10 mouse cellular contexts compared by ENCODE assay signal in genomic region chr4:69538172-69538908, GRCm38 (mm10).
DNase-seq lines count a peak whose midpoint lies in the region; ATAC-seq and TF ChIP-seq lines count a peak whose summit lies in the region.
"Had no signal": no experiment of that assay in that cellular context is flagged by ENCODE, and none has a peak within 500 bp of the region (broad histone marks: within the 10 kb centered on the region; RNA-seq: fewer than 3 reads in every experiment).

No protein-coding gene starts in this region.

- H3K9me3 ChIP-seq in heart, embryonic 11.5 days (replicated peaks; ENCODE audit: control insufficient read depth, low read length): no peaks in the 10 kb centered on the region
- H3K9me3 ChIP-seq in liver, postnatal 0 days (ENCODE audit: low read length): no peaks in the 10 kb centered on the region; the same call in 1 of the 2 replicates
- no peaks in the 10 kb centered on the region for H3K9me3 ChIP-seq in hindbrain, embryonic 13.5 days
- H3K9me3 ChIP-seq: embryonic facial prominence, embryonic 13.5 days had no signal

- DNase-seq in heart, adult 9 months (ENCODE audit: low spot score in 2 of 2): peak; percentile 1 to 22
- peak; percentile 23 to 33 for DNase-seq in frontal cortex, postnatal 14 days (ENCODE audit: low spot score in 2 of 2)
- peak; percentile 50 to 54 for DNase-seq in layer of hippocampus, postnatal 36 days
- DNase-seq in right cerebral cortex, adult 18-20 months: peak; percentile 63
- no peak for DNase-seq in urinary bladder, postnatal 25 days (ENCODE audit: low spot score)
- no peak for DNase-seq in liver, postnatal 0 days

- no peak overlapping the region for H3K9ac ChIP-seq in heart, embryonic 11.5 days (ENCODE audit: low read depth, low read length)
- no peak overlapping the region for H3K9ac ChIP-seq in liver, postnatal 0 days (replicated peaks)
- no peak overlapping the region for H3K9ac ChIP-seq in hindbrain, embryonic 13.5 days
- H3K9ac ChIP-seq: embryonic facial prominence, embryonic 13.5 days; liver, embryonic 14.5 days had no signal

- no peak overlapping the region for H3K27ac ChIP-seq in heart, embryonic 11.5 days (ENCODE audit: low read depth, low read length)
- no peak overlapping the region for H3K27ac ChIP-seq in liver, postnatal 0 days (ENCODE audit: low read depth)
- no peak overlapping the region for H3K27ac ChIP-seq in hindbrain, embryonic 13.5 days
- H3K27ac ChIP-seq: embryonic facial prominence, embryonic 13.5 days; liver, embryonic 14.5 days had no signal

- TF ChIP-seq CTCF in liver, postnatal 0 days (IDR thresholded peaks at IDR 0.05; ENCODE audit: low read depth): no peak

- no peaks in the 10 kb centered on the region for H3K27me3 ChIP-seq in heart, embryonic 11.5 days (ENCODE audit: control insufficient read depth, insufficient read depth, low read length)
- no peaks in the 10 kb centered on the region for H3K27me3 ChIP-seq in liver, postnatal 0 days (ENCODE audit: insufficient read depth, low read length)
- no peaks in the 10 kb centered on the region for H3K27me3 ChIP-seq in hindbrain, embryonic 13.5 days
- H3K27me3 ChIP-seq: embryonic facial prominence, embryonic 13.5 days had no signal

- no peaks in the 10 kb centered on the region for H3K36me3 ChIP-seq in heart, embryonic 11.5 days (ENCODE audit: control insufficient read depth, insufficient read depth, low read length)
- H3K36me3 ChIP-seq in liver, postnatal 0 days (replicated peaks; ENCODE audit: insufficient read depth, low read length): no peaks in the 10 kb centered on the region
- H3K36me3 ChIP-seq in hindbrain, embryonic 13.5 days: no peaks in the 10 kb centered on the region
- H3K36me3 ChIP-seq: embryonic facial prominence, embryonic 13.5 days had no signal

- H3K4me1 ChIP-seq in heart, embryonic 11.5 days (ENCODE audit: control insufficient read depth, insufficient read depth, low read length): no peaks in the 10 kb centered on the region
- no peaks in the 10 kb centered on the region for H3K4me1 ChIP-seq in liver, postnatal 0 days (ENCODE audit: insufficient read depth)
- H3K4me1 ChIP-seq in hindbrain, embryonic 13.5 days (replicated peaks): no peaks in the 10 kb centered on the region
- H3K4me1 ChIP-seq: embryonic facial prominence, embryonic 13.5 days had no signal

- H3K4me2 ChIP-seq in heart, embryonic 11.5 days: no peak overlapping the region
- no peak overlapping the region for H3K4me2 ChIP-seq in liver, postnatal 0 days (ENCODE audit: low read depth, low read length)
- no peak overlapping the region for H3K4me2 ChIP-seq in hindbrain, embryonic 13.5 days
- H3K4me2 ChIP-seq: embryonic facial prominence, embryonic 13.5 days had no signal

- H3K4me3 ChIP-seq in heart, embryonic 11.5 days (ENCODE audit: low read depth, low read length): no peak overlapping the region
- H3K4me3 ChIP-seq in liver, postnatal 0 days (ENCODE audit: low read depth, low read length): no peak overlapping the region
- no peak overlapping the region for H3K4me3 ChIP-seq in hindbrain, embryonic 13.5 days
- H3K4me3 ChIP-seq: embryonic facial prominence, embryonic 13.5 days had no signal

- 68% methylated on average over 6 of the region's 6 CpGs for WGBS in heart, embryonic 11.5 days (ENCODE audit: insufficient replicate concordance)
- WGBS in liver, postnatal 0 days (ENCODE audit: insufficient replicate concordance): 73% methylated on average over 6 of the region's 6 CpGs
- 79% methylated on average over 6 of the region's 6 CpGs for WGBS in hindbrain, embryonic 13.5 days

- no peak for ATAC-seq in heart, embryonic 11.5 days (replicated peaks; ENCODE audit: insufficient number of reproducible peaks, low FRiP score, low TSS enrichment)
- no peak for ATAC-seq in liver, postnatal 0 days
- no peak for ATAC-seq in hindbrain, embryonic 13.5 days (ENCODE audit: low FRiP score)

- no peak for TF ChIP-seq EP300 in liver, postnatal 0 days (IDR thresholded peaks at IDR 0.05; ENCODE audit: low read depth)

Comparison
In these comparisons a context has a peak if more than half of its experiments do, and no peak if none do; other contexts are left out.
1. DNase-seq: peak in heart, adult 9 months (2 of 2), frontal cortex, postnatal 14 days (2 of 2), layer of hippocampus, postnatal 36 days (2 of 2) and right cerebral cortex, adult 18-20 months (single experiment); none in urinary bladder, postnatal 25 days (single experiment) and liver, postnatal 0 days (single experiment).